Mouse (Mus musculus): Measurements from ENCODE around the gene Clk3.
"Not testable (repeated sequence)": the region's sequence is repeated elsewhere in the genome, so short reads cannot be mapped to it uniquely, and the experiment has no call there.

The Clk3 gene

DNA sequence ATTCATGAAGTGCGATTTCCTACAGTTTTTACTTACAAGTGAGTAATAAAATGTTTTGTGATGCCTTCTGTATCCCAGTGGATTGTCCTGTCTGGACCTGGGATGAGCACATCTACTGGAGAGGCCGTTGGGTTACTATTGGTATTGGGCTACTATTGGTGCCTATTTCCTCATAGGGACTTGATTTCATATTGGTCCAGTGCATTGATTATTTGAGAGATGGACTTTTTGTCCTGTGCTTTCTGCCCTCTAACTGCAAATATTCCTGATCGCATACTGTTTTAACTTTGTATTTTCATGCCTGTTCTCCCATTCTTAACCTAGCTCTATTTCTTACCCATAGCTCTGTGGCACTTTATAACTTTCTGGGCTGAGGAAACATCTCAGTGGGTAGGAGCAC lies 41.0 kb downstream of the Clk3 start:
- DNase-seq (ENCODE audit: low spot score in 2 of 2): no peak

DNA sequence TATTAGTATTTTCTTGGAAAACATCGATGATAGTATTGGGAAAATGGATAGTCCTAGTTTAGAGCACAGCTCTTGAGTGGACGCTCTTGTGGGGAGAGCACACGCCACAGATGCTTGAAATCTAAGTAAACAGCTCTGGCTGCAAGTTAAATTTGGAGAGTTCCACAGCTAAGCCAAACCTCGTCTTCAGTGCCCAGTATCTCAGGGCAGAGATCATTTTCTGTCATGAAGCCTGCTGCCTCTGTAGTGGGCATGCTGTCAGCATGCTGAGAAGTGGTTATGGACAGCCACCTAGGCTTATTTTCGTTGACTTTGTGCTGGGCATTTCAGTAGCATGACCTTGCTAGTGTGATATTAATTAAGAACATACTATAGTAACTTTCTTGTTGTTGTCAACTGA lies 41.9 kb downstream of the Clk3 start:
- DNase-seq (ENCODE audit: low spot score in 2 of 2): no peak

DNA sequence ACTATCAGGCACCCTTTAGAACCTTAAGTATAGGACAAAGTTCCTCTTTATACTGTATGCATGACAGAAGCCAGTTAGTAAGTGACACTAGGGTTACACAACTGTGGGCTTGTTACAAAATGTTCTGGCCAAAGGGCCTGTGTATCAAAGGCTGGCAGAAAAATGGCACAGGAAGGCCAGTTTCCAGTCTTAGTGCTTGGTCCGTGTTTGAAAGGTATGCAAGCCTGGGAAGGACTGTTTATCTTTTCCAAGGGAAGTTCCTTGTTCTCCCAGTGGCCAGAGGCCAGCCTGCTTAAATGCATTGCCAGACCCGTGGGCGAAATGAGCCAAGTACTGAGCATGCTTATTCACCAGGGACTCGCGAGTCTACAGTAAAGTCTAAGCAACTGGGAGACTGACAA lies 42.3 kb downstream of the Clk3 start:
- DNase-seq (ENCODE audit: low spot score in 2 of 2): no peak

DNA sequence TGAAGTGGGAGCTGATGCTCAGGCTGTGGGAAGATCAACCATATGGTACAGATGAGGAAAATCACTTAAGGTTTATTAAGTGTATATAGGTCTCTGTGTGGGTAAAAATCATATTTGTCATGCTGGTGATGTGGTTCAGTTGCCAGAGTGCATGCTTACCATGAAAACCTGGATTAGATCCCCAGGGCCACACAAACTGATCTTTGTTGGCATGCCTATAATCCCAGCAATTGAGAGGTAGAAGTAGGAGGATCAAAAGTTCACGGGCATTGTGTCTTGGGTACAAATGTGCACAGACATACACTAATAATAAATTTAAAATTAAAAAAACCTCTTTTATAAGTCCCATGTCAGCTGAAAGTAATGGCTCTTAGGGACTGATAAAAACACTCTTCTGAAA lies 43.3 kb downstream of the Clk3 start:
- DNase-seq (ENCODE audit: low spot score in 2 of 2): no peak

DNA sequence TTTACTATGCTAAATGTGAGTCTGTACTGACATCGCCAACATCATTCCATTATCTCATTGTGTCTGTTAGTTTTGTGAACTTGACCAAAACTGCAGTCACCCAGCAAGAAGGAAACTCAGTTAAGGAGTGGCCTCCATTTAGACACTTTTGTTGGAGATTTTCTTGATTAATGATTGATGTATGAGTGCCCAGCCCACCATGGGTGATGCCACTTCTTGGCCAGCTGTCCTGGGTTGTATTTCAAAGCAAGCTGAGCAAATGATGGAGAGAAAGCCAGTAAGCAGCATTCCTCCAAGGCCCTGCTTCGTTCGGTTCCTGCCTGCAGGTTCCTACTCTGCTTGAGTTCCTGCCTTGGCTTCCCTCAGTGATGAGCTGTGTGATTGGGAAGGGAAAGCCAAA lies 44.9 kb downstream of the Clk3 start:
- no peak for DNase-seq (ENCODE audit: low spot score in 2 of 2)

DNA sequence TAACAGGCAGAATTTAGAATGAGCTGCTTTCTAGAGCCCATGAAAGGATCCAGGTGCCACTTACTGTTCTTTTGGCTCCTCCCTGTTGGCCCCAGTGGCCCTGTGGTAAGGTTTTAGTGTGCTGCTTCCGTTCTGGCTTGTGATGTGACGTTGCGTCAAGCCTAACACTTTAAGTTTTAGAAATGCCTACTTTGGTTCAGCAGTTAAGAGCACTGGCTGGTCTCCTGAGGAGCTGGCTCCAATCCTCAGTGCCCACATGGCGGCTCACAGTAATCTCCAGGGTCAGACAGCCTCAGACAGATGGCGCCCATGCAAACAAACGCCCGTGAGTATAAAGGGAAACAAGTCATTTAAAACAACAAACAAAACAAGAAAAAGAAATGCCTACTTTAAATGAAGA lies 47.3 kb downstream of the Clk3 start:
- no peak for DNase-seq (ENCODE audit: low spot score in 2 of 2)

DNA sequence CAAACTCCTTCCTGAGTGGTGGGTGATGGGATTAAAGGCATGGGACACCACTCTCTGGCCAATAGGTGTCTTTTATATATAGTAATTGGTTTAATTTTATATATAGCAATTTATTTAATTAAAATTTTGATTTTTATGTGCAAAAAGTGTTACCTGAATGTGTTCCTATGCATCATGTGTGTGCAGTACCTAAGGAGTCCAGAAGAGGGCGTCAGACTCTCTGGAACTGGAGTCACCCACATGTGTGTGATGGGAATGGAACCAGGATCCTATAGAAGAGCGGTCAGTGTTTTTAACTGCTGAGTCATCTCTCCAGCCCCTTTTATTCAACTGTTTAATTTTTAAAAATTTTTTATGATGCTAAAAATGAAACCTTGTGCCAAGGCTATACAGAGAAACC lies 53.5 kb downstream of the Clk3 start:
- no peak for DNase-seq (ENCODE audit: low spot score in 2 of 2)

DNA sequence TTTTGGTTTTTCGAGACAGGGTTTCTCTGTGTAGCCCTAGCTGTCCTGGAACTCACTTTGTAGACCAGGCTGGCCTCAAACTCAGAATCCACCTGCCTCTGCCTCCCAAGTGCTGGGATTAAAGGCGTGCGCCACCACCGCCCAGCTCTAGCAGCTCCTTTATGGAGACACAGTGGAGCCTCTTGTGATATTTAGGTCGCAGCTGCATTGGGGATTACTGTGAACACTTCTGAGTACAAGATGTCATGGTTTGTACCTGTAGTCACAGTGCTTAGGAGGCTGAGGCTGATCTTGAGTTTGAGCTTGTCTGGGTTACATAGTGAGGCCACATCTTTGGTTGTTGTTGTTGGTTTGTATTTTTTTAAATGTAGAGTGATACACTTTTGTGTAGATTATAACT lies 55.4 kb downstream of the Clk3 start:
- DNase-seq (ENCODE audit: low spot score in 2 of 2): not testable (repeated sequence)

DNA sequence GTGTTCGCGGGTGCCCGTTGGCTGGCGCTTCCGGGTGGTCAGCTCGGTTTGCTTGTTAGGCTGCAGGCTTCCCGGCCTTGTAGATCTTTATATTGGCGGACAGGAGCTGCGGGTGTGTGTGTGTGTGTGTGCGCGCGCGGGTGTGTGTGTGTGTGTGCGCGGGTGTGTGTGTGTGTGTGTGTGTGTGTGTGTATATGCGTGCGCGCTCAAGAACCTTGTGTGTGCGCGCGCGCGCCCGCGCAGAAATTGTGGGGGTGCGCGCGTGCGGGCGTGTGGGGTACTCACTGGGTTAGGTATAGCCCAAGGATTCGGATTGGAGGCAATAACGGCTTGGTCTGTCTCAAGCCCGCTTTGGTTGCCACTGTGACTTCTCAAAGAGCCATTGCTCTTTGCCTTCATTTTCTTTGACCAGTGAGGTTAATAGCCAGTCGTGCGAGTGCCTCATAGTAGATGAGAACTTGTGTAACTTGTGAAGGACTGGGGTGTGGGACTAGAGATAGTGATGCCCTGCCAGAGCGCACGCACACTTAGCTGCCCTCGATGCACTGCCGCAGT lies 56.9 kb downstream of the Clk3 start:
- peak in 1 of 2 experiments; percentile 25 for DNase-seq (ENCODE audit: low spot score in 2 of 2)

DNA sequence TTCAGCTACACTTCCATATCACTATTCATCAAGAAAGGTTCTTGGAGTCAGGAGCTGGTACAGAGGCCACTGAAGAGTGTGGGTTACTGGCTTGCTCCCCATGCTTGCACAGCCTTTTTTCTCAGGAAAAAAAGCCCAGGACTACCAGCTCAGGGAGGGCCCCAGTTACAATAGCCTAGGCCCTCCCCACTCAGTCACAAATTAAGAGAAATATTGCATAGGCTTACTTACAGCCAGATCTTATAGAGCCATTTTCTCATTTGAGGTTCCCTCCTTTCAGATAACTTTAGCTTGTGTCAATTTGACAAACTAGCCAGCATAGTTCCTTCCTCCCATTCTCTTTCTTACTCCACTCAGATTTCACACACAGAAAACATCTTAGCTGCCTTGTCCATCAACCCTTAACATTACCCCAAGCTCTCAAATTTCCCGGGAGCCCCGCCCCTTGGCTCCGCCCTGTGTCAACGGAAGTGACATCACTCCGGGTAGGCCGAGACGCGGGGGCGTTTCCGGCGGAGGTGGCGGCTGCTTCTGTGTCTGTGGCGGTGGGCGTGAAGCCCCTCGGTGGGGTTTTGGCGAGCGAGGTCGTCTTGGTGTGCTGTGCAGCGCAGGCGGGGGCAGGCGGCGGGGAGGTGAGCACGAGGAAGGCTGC lies 57.5 kb downstream of the Clk3 start, which contains the start of gene Edc3:
Gene Edc3 (plus strand): TSS at position 473 of the 652 bp plus-strand sequence.
- DNase-seq (ENCODE audit: low spot score in 2 of 2): peak; percentile 77 to 88

DNA sequence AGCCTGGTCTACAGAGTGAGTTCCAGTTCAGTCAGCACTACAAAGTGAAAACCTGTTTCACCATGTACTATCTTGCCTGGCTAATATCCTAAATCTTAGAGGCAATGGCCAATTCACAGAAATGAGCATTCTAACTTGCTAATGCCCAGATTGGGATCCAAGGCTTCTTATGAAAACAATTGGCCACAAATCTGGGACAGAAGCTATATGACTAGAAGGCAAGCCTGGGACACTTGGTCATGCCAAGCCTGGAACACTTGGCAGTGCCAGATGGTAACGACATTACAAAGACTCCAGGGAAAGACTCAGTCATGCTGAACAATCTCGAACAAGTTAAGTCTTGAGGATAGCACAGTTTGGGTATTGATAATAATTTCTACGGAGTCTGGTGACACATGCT lies 59.2 kb downstream of the Clk3 start:
- no peak for DNase-seq (ENCODE audit: low spot score in 2 of 2)

Data from spleen, postnatal 14 days (tissue).